ENCODE assay signal across 15 mouse cellular contexts in the genomic region with DNA sequence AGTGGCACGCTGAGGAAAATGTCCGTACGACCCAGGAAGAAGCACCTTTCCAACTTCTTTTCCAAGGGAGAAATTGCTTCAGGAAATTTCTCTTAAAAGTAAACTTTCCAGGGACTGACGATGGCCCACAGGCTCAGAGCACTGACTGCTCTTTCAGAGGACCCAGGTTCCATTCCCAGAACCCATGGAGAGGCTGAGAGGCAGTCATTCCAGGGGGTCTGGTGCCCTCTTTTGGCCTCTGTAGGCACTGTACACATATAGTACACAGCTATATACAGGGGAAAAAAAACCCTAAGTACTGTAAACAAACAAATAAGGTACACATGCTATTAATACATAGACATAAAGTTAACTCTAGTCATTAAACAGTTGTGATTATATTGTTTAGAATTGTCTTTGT.
A peak's percentile ranks its signal among the peaks of the same experiment; 100 is the strongest.
DNase-seq lines count a peak whose midpoint lies in the region; ATAC-seq and TF ChIP-seq lines count a peak whose summit lies in the region.
"Had no signal": no experiment of that assay in that cellular context is flagged by ENCODE, and none has a peak within 500 bp of the region (broad histone marks: within the 10 kb centered on the region; RNA-seq: fewer than 3 reads in every experiment).

No protein-coding gene starts in this region.

- ATAC-seq in heart, embryonic 11.5 days (replicated peaks; ENCODE audit: insufficient number of reproducible peaks, low FRiP score, low TSS enrichment), result no peak
- no peak for ATAC-seq in lung, embryonic 14.5 days (ENCODE audit: insufficient read depth)
- ATAC-seq in stomach, postnatal 0 days (ENCODE audit: low FRiP score, low TSS enrichment), result no peak
- ATAC-seq: CD4-positive, CD25-positive, alpha-beta regulatory T cell, adult 4 months had no signal

- no peaks in the 10 kb centered on the region for H3K79me2 ChIP-seq in heart, adult 2 months (replicated peaks; ENCODE audit: control insufficient read depth, insufficient read depth, low read length)

- no peaks in the 10 kb centered on the region for H3K4me1 ChIP-seq in heart, adult 2 months (ENCODE audit: control insufficient read depth, insufficient read depth, low read length)
- H3K4me1 ChIP-seq in heart, embryonic 11.5 days (ENCODE audit: control insufficient read depth, insufficient read depth, low read length), result no peaks in the 10 kb centered on the region
- peaks cover 6% of the 10 kb centered on the region; the same call in 1 of the 2 replicates for H3K4me1 ChIP-seq in lung, embryonic 14.5 days (ENCODE audit: insufficient read depth)
- peaks cover 17% of the 10 kb centered on the region for H3K4me1 ChIP-seq in E14TG2a.4 (replicated peaks; ENCODE audit: low read depth, low read length)
- H3K4me1 ChIP-seq in stomach, postnatal 0 days (replicated peaks; ENCODE audit: control insufficient read depth, insufficient read depth), result no peaks in the 10 kb centered on the region
- H3K4me1 ChIP-seq: limb, embryonic 13.5 days; liver, embryonic 15.5 days had no signal

- TF ChIP-seq EP300 in heart, adult 2 months (IDR thresholded peaks at IDR 0.05; ENCODE audit: insufficient read depth, low read depth, low read length), result no peak
- no peak for TF ChIP-seq EP300 in stomach, postnatal 0 days (optimal IDR thresholded peaks at IDR 0.05)

- H3K36me3 ChIP-seq in heart, adult 2 months (ENCODE audit: control insufficient read depth, insufficient read depth, low read length), result no peaks in the 10 kb centered on the region
- H3K36me3 ChIP-seq in heart, embryonic 11.5 days (ENCODE audit: control insufficient read depth, insufficient read depth, low read length), result no peaks in the 10 kb centered on the region
- H3K36me3 ChIP-seq in lung, embryonic 14.5 days (ENCODE audit: insufficient read depth), result no peaks in the 10 kb centered on the region
- no peaks in the 10 kb centered on the region for H3K36me3 ChIP-seq in E14TG2a.4 (ENCODE audit: insufficient read depth, low read length)
- no peaks in the 10 kb centered on the region for H3K36me3 ChIP-seq in stomach, postnatal 0 days (ENCODE audit: control insufficient read depth, insufficient read depth, low read length)
- H3K36me3 ChIP-seq: limb, embryonic 13.5 days; liver, embryonic 15.5 days; neural tube, embryonic 12.5 days had no signal

- H3K27ac ChIP-seq in heart, adult 2 months, result no peak overlapping the region
- no peak overlapping the region for H3K27ac ChIP-seq in heart, embryonic 11.5 days (ENCODE audit: low read depth, low read length)
- H3K27ac ChIP-seq in lung, embryonic 14.5 days (ENCODE audit: low read depth), result no peak overlapping the region
- no peak overlapping the region for H3K27ac ChIP-seq in stomach, postnatal 0 days (replicated peaks)
- H3K27ac ChIP-seq: limb, embryonic 13.5 days; liver, embryonic 15.5 days; neural tube, embryonic 12.5 days had no signal

- H3K4me2 ChIP-seq in heart, embryonic 11.5 days, result no peak overlapping the region
- no peak overlapping the region for H3K4me2 ChIP-seq in lung, embryonic 14.5 days
- H3K4me2 ChIP-seq in stomach, postnatal 0 days (replicated peaks; ENCODE audit: low read depth), result no peak overlapping the region
- H3K4me2 ChIP-seq: limb, embryonic 13.5 days; liver, embryonic 15.5 days; neural tube, embryonic 12.5 days had no signal

- WGBS in heart, adult 2 months, result 79% methylated on average over 4 of the region's 4 CpGs
- WGBS in heart, embryonic 11.5 days (ENCODE audit: insufficient replicate concordance), result 77% methylated on average over 4 of the region's 4 CpGs
- WGBS in lung, embryonic 14.5 days, result 70% methylated on average over 4 of the region's 4 CpGs
- WGBS in stomach, postnatal 0 days, result 77% methylated on average over 4 of the region's 4 CpGs

- DNase-seq in heart, adult 2 months, result no peak
- DNase-seq in lung, embryonic 14.5 days, result peak; percentile 21
- no peak for DNase-seq in lung, postnatal 25 days (ENCODE audit: low spot score)
- DNase-seq in stomach, postnatal 0 days (ENCODE audit: low spot score), result no peak
- no peak for DNase-seq in thymus, postnatal 36 days
- DNase-seq: cerebellum, adult 9-10 months; kidney, postnatal 10 days; lung, postnatal 36 days; right cerebral cortex, postnatal 25 days had no signal

- no peak overlapping the region for H3K4me3 ChIP-seq in heart, adult 2 months
- H3K4me3 ChIP-seq in heart, embryonic 11.5 days (ENCODE audit: low read depth, low read length), result no peak overlapping the region
- no peak overlapping the region for H3K4me3 ChIP-seq in lung, embryonic 14.5 days (ENCODE audit: low read depth, low read length)
- no peak overlapping the region for H3K4me3 ChIP-seq in E14TG2a.4 (replicated peaks; ENCODE audit: low read length)
- no peak overlapping the region for H3K4me3 ChIP-seq in stomach, postnatal 0 days (ENCODE audit: low read depth, low read length)
- H3K4me3 ChIP-seq: limb, embryonic 13.5 days; liver, embryonic 15.5 days; neural tube, embryonic 12.5 days had no signal

- no peaks in the 10 kb centered on the region for H3K27me3 ChIP-seq in heart, adult 2 months (ENCODE audit: control insufficient read depth, insufficient read depth, low read length)
- H3K27me3 ChIP-seq in heart, embryonic 11.5 days (ENCODE audit: control insufficient read depth, insufficient read depth, low read length), result no peaks in the 10 kb centered on the region
- no peaks in the 10 kb centered on the region for H3K27me3 ChIP-seq in lung, embryonic 14.5 days (ENCODE audit: insufficient read depth, low read length)
- H3K27me3 ChIP-seq in E14TG2a.4 (ENCODE audit: insufficient read depth, low read length), result no peaks in the 10 kb centered on the region
- no peaks in the 10 kb centered on the region for H3K27me3 ChIP-seq in stomach, postnatal 0 days (ENCODE audit: control insufficient read depth, insufficient read depth, low read length)
- H3K27me3 ChIP-seq: limb, embryonic 13.5 days; liver, embryonic 15.5 days; neural tube, embryonic 12.5 days had no signal

- no peak for TF ChIP-seq POLR2A in heart, adult 2 months (IDR thresholded peaks at IDR 0.05; ENCODE audit: insufficient read depth, low read depth, low read length)

- TF ChIP-seq CTCF in heart, adult 2 months (IDR thresholded peaks at IDR 0.05), result peak; percentile 49
- peak; percentile 28 for TF ChIP-seq CTCF in lung, embryonic 14.5 days (IDR thresholded peaks at IDR 0.05; ENCODE audit: low read depth)
- peak; percentile 20; the same call in 1 of the 2 replicates for TF ChIP-seq CTCF in E14TG2a.4 (conservative IDR thresholded peaks at IDR 0.05; ENCODE audit: low read length)
- TF ChIP-seq CTCF in stomach, postnatal 0 days (IDR thresholded peaks at IDR 0.05; ENCODE audit: low read depth), result peak; percentile 41

- no peak overlapping the region for H3K9ac ChIP-seq in heart, adult 2 months (ENCODE audit: low read depth, low read length)
- no peak overlapping the region for H3K9ac ChIP-seq in heart, embryonic 11.5 days (ENCODE audit: low read depth, low read length)
- H3K9ac ChIP-seq in lung, embryonic 14.5 days, result no peak overlapping the region
- H3K9ac ChIP-seq in stomach, postnatal 0 days (ENCODE audit: low read length), result no peak overlapping the region
- H3K9ac ChIP-seq: limb, embryonic 13.5 days; liver, embryonic 15.5 days; neural tube, embryonic 12.5 days had no signal

- intact Hi-C loops in heart, adult 2 months (cut with DNase I), result no loop called here

- no peaks in the 10 kb centered on the region for H3K9me3 ChIP-seq in heart, embryonic 11.5 days (replicated peaks; ENCODE audit: control insufficient read depth, low read length)
- no peaks in the 10 kb centered on the region for H3K9me3 ChIP-seq in lung, embryonic 14.5 days (ENCODE audit: low read depth, low read length)
- H3K9me3 ChIP-seq in E14TG2a.4 (ENCODE audit: low read length), result no peaks in the 10 kb centered on the region
- no peaks in the 10 kb centered on the region for H3K9me3 ChIP-seq in stomach, postnatal 0 days (ENCODE audit: control insufficient read depth, low read length)
- H3K9me3 ChIP-seq: limb, embryonic 13.5 days; liver, embryonic 15.5 days; neural tube, embryonic 12.5 days had no signal
